Mouse (Mus musculus) monocyte, adult 59 days (primary cell): ENCODE results near the gene Actr3b. TPM values are rescaled to one million over a fixed set of nuclear protein-coding genes. Genes with fewer than 3 reads are reported as not detected.

Experiments
- total RNA-seq, 2 experiments: library from RNA; stranded (reverse); gene quantifications; one replicate each; pipeline ENCODE4 v1.2.4; 2023

Gene Actr3b
- under 1 TPM; 0.70 to 0.79 TPM for total RNA-seq

DNA sequence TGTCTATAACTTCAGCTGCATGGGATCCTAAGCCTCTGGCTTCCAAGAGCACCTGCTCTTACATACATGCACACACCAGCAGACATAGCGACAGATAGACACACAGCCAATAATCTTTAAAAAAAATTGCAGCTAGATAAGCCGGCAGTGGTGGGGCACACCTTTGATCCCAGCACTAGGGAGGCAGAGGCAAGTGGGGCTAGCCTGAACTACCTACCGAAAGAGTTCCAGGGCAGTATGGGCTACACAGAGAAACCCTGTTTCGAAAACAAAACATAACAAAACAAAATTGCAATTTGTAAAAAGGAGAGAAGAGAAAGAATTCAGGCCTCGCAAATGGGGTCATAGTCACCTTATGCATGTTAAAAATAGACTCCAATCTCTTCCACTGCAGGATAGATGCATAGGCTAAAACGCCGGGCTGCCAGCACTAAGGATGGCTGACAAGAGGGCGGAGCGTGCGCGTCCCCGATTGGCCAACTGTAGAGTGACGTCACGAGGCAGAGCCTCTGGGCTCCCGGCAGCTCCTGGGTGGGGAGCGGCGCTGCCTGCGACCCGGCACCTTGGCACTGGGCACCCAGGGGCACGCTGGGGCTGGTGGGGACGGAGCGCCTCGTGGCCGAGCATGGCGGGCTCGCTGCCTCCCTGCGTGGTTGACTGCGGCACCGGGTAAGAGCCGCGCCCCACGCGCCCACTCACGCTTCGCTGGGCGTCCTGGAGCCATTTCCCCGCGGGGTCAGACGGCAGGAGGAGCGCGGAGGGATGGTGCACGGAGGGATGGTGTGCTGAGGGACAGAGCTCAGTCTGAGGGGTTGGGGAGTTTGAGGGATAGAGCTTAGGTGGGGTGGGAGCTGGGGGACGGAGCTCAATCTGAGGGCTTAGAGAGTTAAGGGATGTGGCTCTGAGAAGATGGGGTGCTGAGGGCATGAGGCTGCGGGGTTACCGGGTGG, at the start of gene Actr3b:
Gene Actr3b, plus strand, starts transcription at position 538 of the 950 bp plus-strand sequence.

Other genes with a start within 250 kb of the Actr3b start
- not detected for gene Cct8l1, start 243.9 kb upstream of the Actr3b start, total RNA-seq
- 10 to 100 TPM in 1 of 2 experiments, 1 to 10 TPM in 1; 9.4 to 13.0 TPM for gene Xrcc2, start 54.2 kb upstream of the Actr3b start, total RNA-seq
- gene Gm21663, start 182.4 kb downstream of the Actr3b start, total RNA-seq = not detected
- not detected for gene Gm21671, start 194.4 kb downstream of the Actr3b start, total RNA-seq
- not detected for gene Gm21680, start 212.7 kb downstream of the Actr3b start, total RNA-seq
- gene Gm21698, start 228.7 kb downstream of the Actr3b start, total RNA-seq = not detected
- not detected for gene Gm1979, start 244.8 kb downstream of the Actr3b start, total RNA-seq